Mouse (Mus musculus) cerebellum, adult 11 months (tissue): Measurements from ENCODE around the gene Nemf.
"Not testable (repeated sequence)": the region's sequence is repeated elsewhere in the genome, so short reads cannot be mapped to it uniquely, and the experiment has no call there.

ENCODE experiments used
- DNase-seq: peaks from one replicate; pipeline ENCODE4 v3.0.0; 2022

Nemf gene

DNA sequence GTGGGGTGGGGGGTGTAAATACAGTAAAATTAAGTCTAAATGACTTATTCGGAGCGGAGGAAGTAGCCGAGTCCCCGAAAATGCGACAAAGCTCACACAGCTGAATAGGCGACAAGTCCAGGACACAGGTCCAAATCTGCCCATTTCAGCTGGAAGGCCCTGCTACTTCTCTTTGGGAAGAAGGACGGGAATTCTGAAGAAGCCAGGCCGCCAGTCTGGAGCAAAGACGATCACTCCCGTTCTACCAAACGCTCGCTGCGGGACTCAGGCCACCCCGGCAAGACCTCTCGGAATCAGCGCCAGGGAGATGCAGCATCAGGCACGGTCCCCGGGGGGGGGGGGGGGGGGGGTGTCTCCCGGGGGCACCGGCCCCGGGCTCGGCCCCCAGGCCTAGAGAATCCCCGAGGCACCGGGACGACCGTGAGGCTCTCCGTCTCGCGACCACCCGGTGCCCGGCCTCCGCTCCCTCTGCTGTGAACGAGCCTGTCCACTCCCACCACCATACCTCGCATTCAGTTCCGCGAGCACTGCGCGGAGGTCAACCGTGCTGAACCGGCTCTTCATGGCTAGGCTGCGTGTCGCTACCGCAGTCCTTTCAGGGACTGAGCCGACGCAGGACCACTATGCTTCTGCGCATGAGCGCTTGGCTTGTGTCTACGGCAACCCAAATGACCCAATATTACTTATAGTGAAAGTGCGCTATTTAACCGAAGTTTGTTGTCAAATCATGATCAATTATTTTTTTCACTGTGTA lies at the start of gene Nemf:
Gene Nemf (minus strand): TSS at position 620 of the 754 bp plus-strand sequence.
- peak; percentile 82 for DNase-seq

DNA sequence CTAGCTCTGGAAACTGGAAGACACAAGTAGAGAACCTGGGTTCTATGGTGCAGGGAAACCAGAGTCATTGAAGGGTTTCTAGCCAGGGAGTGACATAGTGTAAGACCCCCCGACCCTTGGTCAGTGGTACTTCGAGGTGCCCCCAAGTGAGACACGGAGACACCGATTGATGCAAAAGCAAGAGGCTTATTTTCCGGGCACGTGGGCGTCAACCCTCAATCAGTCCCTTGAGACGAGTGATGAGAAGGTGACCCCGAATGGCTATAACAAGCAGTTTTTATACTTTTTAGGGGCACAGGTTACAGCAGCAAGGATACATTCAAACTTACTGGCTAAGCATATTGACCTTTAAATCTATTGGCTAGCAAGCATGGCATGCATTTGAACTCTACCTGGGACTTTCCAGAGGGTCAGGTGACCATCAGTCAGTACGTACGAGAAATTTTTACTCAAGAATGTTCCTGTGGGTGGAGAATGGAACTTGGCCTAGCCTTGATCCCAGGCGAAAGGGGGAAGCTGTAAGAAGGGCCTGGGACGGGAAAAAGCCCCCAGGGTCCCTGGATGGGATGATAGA lies 45.7 kb upstream of the Nemf start:
- no peak for DNase-seq

DNA sequence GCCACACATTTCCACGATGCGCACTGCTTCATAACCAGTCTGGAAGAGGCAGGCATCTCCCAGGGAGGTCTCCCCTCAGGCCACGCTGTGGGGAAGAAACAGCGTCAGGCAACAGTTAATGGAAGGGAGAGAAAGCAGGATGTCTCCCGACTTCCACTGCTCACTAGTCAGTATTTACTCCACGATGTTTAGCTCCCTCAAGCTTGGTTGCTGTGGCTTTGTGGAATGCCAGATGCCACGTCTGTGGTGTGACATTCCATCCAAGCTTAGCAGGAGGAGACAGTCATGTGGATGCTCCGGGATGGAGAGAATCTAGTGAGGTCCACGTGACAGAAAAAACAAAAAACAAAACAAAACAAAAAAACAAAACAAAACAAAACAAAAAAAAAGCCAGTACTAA lies 45.1 kb upstream of the Nemf start:
- no peak for DNase-seq

DNA sequence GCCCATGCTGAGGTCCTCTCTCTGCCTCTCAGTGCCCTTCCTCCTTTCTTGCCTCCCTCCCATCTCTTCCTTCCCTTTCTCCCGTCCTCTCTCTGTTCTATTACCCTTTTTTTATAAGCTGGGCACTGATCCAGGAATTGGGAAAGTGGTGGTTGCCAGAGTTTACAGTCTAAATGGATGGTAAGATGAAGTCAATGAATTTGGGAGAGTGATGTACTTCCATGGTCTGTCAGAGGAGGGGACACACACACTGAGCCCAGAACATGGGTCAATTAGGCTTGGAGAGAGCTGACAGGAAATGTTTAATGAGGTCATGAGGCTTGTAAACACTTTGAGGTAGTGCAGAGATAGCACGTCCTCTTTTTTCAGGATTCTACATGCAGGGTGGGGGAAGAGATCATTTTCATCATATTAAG lies 43.9 kb upstream of the Nemf start:
- no peak for DNase-seq

DNA sequence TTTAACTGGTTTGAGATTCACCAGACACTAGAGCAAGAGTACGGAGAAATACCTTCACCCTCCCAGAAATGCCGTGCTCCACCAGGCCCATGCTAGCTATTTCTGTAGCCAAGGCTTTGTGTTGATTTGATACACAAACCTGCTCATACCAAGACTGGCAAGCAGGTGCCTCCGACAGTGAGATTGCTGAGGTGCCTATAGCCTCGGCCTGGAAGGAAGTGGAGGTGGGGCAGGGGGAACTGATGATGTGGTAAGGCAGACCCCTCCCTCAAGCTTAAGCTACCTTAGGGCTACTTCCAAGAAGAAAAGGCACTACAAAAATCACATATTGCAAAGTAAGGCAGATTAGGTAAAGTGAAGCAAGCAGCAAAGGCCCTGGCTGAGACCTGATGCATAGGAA lies 43.4 kb upstream of the Nemf start:
- no peak for DNase-seq

DNA sequence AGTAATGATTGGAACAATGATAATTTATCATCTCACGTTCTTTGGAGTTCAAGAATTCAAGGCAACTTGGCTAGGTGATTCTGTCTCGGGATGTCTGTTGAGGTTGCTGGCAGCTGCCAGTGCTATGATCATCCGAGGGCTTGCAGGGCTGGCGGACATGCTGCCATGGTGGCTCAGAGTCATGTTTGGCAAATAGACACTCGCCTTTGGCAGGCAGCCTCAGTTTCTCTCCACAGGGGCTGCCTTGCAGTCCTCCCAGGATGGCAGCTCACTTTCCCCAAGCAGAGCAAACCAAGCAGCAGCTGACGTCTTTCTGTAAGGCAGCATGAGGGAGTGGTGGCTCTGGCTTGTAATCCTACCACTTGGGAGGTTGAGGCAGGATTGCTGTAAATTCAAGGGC lies 37.5 kb upstream of the Nemf start:
- DNase-seq: peak; percentile 88

DNA sequence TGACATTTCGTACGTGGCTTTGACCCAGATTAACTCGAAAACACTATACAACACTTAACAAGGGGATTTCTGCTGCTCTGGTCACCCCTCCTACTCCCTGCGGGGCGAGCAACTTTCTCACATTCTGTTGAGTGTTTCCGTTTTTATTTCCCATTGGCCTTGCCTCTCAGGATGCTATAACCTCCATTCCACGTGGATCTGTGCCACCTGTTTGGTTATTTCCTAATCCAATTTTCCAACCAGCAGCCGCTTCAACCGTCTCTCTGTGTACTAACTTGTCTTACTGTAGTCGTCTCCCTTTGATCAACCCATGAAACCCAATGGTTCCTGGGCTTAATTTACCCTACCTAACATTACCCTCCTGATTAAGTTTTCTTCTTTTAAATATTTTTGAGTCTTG lies 36.1 kb upstream of the Nemf start:
- DNase-seq: no peak

DNA sequence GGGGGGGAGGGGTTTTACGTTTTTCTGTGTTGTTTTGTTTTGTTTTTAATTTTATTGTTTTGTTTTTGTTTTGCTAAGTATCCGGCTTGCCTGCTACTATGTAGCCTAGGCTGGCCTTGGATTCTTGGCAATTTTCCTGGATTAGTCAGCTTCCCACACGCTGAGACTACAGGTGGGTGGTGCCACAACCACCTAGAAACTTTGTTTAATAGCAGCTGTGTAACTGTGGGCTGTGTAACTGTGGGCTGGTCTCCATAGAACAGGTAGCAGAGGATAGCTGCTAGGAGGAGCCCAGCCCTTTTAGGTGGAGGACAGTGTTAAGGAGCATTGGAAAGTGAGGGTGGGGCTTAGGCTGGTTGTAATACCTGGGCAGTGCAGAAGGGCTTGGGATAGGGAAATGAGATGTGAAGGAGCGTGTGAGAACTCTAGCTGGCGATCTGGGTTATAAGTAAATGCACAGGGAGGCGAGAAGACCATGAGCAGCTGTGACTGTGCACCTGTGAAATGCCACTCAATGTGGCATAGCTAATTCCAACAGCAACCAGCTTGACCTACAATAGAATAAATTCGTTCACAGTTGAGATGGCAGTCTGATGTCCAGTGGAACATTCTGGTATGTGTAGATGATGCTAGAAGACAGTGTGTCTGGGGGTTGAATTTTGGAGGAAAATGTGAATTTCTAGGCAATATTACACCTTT lies 33.2 kb upstream of the Nemf start:
- no peak for DNase-seq

DNA sequence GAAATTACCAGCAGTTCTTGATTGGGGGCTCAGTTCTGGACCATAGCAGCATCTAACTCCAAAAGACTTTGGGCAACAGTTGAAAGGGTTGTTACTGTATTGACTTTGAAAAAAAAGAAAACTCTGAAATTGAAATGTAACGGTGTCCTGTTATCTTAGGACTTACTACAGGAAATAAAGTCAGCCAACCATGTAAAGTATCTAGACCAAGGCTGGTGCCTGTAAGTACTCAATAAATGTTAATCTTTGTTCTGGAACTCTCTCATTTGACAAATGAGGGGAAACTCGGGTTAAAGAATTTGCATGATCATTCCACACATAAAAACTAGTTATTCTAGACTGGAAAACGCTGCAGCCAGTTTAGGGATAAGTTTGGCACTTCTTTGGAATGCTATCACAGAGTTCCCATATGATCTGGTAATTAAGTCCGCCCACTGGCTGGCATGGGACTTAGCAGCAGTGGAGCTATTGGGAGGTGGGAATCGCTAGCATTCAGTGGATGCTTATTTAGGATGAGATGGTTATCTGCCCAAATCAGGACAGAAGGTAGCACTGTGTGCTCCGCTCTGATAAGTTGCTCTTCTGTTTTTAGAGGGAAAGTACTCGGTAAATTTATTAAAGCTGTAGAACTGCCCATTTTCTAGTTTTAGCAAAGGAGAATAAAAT lies 32.4 kb upstream of the Nemf start:
- DNase-seq: no peak

DNA sequence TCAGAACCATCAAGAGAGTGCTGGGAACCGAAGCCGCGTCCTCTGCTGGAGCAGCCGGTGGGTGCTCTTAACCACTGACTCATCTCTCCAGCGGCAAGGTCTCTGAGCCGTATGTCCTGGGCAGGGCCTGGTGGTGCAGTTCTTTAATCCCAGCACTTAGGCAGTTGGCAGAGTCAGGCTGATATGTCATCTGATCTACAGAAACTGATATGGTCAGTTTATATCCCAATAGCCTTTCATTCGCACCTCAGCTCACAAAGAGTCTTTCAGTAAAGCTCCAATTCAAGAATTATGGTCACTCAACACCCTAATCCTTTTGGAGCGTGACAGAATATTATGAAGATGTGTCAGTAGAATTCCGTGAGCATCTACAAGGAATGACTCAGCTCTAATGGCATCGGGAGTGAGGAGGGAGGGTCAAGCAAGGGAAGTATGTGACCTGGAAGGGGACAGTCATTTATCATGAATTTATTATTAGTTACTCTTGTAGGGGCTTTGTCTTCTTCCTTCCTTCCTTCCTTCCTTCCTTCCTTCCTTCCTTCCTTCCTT lies 31.4 kb upstream of the Nemf start:
- DNase-seq: no peak

DNA sequence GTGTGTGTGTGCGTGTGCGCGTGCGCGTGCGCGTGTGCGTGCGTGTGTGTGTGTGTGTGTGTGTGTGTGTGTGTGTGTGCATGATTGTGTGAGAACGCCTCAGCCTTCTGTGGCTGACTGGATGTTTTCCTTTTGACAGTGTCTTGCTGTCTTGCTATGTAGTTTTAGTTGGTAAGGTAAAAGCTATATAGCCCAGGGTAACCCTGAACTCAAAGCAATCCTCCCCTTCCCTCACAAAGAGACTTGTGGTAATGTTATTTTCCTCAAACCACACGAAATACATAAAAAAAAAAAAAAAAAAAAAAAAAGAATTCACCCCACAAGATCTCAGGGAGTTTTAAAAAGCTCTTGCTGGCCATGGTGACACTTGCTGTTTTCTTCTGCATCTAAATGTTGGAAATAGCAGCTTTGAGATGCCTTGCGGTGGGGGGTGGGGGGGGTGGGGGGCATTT lies 29.3 kb upstream of the Nemf start:
- DNase-seq: not testable (repeated sequence)

DNA sequence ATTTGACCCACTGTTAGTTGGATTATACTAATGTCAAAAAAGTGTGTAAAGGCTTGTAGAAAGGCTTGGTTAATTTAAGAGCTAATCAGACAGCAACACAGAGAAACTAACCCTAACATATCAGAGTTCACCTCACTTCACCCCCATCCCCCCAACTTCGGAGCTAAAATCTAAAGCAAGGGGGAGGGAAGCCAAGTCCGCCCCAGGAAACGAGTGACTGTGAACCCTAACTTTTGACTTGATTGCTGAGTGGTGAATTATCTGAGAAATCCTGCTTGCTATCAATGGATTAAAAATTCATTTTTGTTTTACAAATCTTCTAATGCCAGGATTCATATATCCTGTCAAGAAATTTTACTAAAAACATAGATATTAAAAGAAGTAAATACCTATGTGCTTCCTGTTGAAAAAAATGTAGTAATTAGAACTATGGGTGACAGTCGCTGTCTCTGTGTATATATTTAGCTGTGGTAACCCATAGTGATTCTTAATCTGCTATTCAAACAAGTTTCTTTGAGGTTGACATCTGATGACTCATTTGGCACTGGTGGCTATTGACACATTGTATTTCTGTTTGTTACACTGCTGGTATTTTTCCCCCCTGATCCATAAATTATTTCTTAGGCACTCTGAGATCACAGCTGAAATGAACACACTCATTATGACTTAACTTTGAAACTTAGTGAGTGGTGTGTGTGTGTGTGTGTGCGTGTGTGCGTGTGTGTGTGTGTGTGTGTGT lies 28.7 kb upstream of the Nemf start:
- no peak for DNase-seq

DNA sequence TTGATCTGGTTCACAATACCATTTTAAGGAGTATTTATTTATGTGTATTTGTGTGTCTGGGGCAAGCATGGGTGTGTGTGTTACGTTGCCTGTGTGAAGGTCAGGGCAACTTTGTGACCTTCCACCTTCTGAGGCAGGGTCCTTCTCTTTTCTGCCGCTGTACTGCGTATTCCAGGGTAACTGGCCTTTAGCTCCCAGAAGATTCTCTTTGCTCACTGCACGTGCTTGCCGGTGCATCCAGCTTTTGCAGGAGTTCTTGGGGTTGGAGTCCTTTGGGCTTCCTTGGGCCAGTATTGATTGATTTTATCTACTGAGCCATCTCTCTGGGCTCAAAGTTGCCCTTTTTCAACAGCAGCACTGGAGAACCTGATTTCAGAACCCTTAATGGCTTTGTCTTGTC lies 27.6 kb upstream of the Nemf start:
- no peak for DNase-seq

DNA sequence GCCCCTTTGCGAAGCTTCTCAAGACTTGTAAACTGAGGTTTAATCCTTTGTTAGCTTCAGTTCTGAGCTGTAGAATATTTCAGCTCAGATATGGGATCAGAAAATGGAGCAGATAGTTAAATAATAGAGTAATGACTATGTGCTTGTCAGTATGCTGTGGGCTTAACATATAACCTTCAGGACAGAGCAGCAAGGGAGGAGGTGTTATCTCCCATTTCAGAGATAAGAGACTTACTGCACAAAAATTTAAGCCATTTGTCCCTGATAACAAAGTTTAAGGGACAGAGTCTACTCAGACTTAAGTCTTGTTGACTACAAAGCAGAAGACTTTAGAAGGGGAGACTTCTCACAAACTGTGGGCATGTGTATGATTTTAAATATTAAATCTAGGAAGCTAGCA lies 25.9 kb upstream of the Nemf start:
- no peak for DNase-seq

DNA sequence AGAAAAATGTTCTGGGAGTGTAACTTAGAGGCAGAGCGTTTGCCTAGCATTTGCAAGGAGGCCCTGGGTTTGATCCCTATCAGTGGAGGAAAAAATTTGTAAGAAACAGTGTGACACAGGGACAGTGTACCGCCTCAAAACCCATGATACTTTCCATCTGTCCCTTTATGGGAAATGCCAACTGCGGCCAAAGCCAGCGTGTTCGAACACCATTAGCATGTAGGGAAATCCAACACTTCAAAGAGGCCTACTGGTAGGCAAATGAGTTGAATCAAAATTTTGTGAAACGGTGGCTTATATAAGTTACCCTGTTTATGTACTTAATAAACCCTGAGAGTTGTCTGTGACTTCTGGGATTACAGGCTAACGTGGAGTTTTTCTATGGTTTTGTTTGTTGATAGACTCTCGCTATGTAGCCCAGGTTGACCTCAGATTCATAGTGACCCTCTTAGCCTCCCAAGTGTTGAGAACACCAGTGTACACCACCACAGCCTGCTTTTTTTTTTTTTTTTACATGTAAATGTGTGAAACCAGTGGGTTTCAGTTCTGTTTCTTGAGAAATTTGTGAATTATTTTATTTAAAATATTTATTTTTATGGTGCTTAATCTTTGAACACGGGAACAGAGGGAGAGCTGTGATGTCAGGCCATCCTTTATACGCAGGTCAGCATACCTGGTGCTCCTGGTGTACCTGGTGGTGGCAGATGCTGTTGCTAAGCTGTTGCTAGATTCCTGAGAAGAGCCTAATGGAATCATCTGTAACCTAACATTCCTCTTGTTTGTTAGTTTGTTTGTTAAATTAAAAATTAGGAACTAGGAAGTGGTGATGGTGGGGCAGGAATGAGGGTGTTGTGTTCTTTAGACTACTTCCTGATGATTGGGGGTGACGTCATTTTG lies 21.8 kb upstream of the Nemf start:
- DNase-seq: no peak

DNA sequence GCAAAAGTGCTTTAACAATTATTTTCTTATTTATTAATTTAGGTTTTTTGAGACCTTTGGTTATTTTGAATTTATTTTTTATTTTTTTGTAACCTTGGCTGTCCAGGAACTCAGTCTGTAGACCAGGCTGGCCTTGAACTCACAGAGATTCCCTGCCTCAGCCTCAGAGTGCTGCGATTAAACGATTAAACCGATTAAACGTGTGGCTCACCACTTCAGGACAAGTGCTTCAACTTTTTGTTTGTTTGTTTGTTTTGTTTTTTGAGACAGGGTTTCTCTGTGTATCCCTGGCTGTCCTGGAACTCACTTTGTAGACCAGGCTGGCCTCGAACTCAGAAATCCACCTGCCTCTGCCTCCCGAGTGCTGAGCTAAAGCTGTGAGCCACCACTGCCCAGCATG lies 20.7 kb upstream of the Nemf start:
- DNase-seq: not testable (repeated sequence)

DNA sequence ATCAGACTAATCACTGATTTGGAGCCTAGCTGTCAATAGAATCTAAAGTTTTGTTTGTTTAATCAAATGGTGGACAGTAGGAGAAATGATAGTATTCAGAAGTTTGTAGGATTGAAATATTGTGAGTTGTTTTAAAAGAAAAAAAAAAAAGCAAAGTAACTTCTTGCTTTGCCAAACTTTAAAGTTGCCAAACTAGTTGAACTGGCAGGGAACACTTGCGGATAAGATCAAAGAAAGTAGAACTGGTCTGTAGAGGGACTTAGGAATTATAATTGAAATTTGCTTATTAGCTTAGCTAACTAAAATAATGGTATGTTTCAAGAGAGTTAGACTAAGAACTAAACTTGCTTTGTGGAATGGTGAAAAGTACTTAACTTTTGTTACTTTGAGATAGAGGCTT lies 20.2 kb upstream of the Nemf start:
- DNase-seq: no peak

DNA sequence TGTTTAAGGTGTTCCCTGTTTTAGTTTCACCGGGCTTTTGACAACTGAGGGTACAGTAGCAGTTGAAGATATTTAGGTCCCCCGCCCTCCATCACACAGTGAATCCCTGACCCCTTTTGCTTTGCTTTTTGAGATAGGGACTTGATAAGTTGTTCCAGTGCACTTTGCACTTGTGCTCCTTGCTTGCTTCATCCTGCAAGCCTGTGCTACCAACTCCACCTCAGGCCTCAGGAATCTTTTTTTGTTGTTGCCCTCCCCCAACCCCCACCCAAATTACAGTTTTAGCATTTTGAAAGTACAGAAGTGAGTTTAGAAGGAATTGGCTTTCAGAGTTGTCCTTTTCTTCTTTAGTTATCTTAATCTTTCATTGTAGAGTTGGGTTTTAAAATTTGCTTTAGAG lies 19.2 kb upstream of the Nemf start:
- DNase-seq: no peak

DNA sequence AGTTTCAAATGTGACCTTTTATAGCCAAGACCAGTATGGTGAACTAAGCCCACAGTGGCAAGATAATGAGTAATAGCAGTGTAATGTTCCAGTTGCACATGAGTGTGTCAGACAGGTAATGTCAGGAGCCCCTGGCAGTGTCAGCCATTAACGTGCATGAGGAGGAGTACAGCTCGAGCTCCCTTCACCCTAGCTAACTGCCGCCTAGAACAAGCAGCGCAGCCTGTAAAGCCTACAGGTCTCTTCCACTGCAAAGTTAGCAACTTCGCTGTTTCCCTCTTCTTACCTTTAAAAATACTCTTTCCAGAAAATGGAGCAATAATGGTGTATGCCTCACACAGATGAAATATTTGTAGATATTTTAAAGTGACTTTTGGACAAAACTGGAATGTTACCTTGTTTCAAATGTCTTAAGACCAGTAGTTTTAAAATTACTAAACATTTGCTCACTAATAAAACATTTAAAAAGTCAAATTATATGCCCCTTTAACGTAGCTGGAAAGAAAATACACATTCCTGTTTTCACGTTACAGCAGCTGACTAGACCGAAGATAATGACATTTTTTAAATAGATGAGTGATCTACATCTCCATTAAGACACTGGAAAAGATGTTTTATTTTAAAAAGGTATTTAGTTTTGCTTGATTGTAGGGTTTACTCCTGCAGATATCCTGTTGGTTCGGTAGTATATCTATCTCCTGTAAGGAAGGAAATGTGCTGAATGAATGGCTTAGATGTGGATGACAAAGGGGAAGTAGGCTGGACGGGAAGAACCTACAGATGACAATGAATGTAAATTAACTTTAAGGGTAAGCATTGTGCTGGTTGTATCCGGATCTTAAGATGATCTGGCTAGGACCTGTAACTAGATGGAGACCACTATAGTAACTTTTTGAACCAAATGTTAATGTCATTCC lies 17.1 kb upstream of the Nemf start:
- no peak for DNase-seq

DNA sequence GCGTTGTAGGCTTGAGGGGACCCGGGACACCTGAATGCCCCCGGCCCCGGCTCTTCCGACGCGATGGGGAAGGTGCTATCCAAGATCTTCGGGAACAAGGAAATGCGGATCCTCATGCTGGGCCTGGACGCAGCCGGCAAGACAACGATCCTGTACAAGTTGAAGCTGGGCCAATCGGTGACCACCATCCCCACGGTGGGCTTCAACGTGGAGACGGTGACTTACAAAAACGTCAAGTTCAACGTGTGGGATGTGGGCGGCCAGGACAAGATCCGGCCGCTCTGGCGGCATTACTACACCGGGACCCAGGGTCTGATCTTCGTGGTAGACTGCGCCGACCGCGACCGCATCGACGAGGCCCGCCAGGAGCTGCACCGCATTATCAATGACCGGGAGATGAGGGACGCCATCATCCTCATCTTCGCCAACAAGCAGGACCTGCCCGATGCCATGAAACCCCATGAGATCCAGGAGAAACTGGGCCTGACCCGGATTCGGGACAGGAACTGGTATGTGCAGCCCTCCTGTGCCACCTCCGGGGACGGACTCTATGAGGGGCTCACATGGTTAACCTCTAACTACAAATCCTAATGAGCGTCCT lies 15.9 kb upstream of the Nemf start:
- DNase-seq: no peak
